Mouse (Mus musculus): ENCODE data around the gene Opcml. TPM values are rescaled to one million over a fixed set of nuclear protein-coding genes. Genes with fewer than 3 reads are reported as not detected.

Gene Opcml
- polyA plus RNA-seq, 1 experiment from 2014 or later = 4.1 TPM

DNA sequence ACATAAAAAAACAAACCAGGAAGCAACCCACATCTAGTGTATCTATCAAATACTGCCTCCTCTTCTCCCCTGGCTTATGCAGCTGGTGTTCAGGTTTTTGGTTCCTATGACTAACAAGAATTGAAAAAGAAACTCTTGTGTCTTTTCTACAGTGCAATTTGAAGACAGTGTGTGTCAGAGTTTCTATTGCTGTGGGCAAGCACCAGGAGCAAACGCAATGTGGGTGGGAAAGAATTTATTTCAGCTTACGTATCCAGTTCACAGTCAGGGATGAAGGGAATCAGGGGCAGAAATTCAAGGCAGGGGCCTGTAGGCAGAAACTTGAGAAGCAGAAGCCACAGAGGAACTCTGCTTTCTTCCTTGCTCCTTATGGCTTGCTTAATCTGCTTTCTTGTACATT, 869.4 kb downstream of the Opcml start:
- Histone ChIP-seq H3K4me1 (no peaks in the 10 kb centered on the region), H3K27ac (no peak overlapping the region), H3K4me3 (replicated peaks) (no peak overlapping the region), H3K4me2 (no peak overlapping the region), H3K9ac (no peak overlapping the region), H3K27me3 (replicated peaks) (no peaks in the 10 kb centered on the region), H3K36me3 (no peaks in the 10 kb centered on the region), H3K9me3 (no peaks in the 10 kb centered on the region)
- no peak for ATAC-seq (ENCODE audit: insufficient read depth, low FRiP score, low read depth)
- WGBS = 66% methylated on average over 2 of the region's 2 CpGs

DNA sequence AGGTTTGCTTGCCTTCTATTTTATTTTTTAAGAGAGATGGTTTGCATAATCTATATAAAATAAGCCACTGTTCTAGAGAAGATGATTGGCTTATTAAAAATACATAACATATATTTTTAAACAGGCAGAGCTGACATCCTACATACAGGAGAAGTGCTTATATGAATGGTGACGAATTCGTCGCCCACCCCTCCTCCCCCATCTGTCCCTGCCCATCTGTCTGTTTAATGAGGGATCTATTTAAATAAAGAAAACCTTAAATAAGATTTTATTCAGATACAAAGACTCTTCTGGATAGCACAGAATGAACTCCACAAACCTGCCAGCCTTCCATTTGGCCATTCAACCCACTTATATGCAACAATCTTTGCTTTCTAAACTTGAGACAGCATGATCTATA, 872.3 kb downstream of the Opcml start:
- Histone ChIP-seq H3K4me3 (replicated peaks) (no peak overlapping the region), H3K36me3 (no peaks in the 10 kb centered on the region), H3K9ac (no peak overlapping the region), H3K4me2 (no peak overlapping the region), H3K9me3 (no peaks in the 10 kb centered on the region), H3K27me3 (replicated peaks) (no peaks in the 10 kb centered on the region), H3K4me1 (no peaks in the 10 kb centered on the region), H3K27ac (no peak overlapping the region)
- no peak for ATAC-seq (ENCODE audit: insufficient read depth, low FRiP score, low read depth)
- WGBS = 88% methylated on average over 3 of the region's 3 CpGs

DNA sequence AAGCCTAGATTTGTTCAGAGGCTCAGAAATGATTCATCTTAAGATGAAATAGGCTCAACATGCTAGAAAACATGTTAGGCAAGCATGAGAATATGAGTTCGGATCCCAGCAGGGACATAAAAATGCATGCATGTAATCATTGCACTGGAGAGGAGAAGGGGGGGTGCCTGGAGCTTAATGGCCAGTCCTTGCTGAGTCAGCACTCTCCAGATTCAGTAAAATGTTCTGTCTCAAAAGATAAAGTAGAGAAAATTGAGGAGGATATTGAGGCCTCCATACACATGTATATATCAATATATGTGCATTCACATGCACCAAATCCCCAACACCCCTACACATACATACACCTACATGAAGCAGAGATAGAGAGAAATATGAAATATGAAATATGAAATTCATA, 889.7 kb downstream of the Opcml start:
- no peaks in the 10 kb centered on the region for H3K36me3 ChIP-seq
- ATAC-seq (ENCODE audit: insufficient read depth, low FRiP score, low read depth) = no peak
- H3K27ac ChIP-seq = no peak overlapping the region
- H3K4me2 ChIP-seq = no peak overlapping the region
- H3K4me1 ChIP-seq = no peaks in the 10 kb centered on the region
- H3K4me3 ChIP-seq (replicated peaks) = no peak overlapping the region
- no peaks in the 10 kb centered on the region for H3K27me3 ChIP-seq (replicated peaks)
- H3K9ac ChIP-seq = no peak overlapping the region
- 86% methylated on average over 1 of the region's 1 CpGs for WGBS
- no peaks in the 10 kb centered on the region for H3K9me3 ChIP-seq

DNA sequence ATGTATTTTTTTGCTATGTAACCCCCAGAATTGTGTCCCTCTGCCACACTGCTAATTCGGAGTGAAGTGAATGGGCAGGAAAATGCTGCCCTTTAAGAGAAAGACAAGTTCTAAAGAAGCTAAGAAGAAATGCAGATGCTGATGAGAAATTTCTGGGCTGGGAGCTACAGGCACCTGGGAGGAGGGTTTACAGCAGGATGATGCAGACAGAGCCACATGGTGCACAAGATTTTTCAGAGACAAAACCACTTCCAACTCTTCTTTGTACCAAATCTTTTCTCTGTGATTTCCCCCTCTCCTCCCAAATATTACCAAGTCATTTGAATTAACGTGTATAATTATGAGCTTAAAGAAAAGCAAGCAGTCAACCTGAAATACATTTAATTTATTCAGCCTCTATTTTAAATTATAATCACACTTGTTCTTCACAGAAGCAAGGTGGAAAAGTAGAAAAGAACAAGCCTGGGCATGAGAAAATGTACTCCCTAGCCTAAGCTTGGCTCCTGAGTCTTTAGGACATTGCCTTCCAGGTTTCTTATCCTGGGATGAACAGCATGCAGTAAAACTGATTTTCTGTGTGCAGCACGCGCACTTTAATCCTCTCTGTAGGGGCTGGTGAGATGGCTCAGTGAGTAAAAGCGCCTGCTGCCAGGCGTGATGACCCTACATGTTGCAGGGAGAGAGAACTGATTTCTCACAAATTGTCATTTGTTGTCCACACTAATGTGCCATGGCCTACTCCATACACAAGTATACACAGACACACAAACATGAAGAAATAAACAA, 890.9 kb downstream of the Opcml start:
- H3K4me1 ChIP-seq = no peaks in the 10 kb centered on the region
- H3K36me3 ChIP-seq = no peaks in the 10 kb centered on the region
- H3K27me3 ChIP-seq (replicated peaks) = no peaks in the 10 kb centered on the region
- no peak overlapping the region for H3K27ac ChIP-seq
- no peaks in the 10 kb centered on the region for H3K9me3 ChIP-seq
- no peak overlapping the region for H3K4me3 ChIP-seq (replicated peaks)
- no peak overlapping the region for H3K4me2 ChIP-seq
- no peak overlapping the region for H3K9ac ChIP-seq
- 76% methylated on average over 6 of the region's 6 CpGs for WGBS
- ATAC-seq (ENCODE audit: insufficient read depth, low FRiP score, low read depth) = no peak

- no peak for ATAC-seq (ENCODE audit: insufficient read depth, low FRiP score, low read depth)
- Histone ChIP-seq H3K4me3 (replicated peaks) (no peak overlapping the region), H3K9me3 (no peaks in the 10 kb centered on the region), H3K4me2 (no peak overlapping the region), H3K36me3 (no peaks in the 10 kb centered on the region), H3K27ac (no peak overlapping the region), H3K4me1 (no peaks in the 10 kb centered on the region), H3K9ac (no peak overlapping the region), H3K27me3 (replicated peaks) (no peaks in the 10 kb centered on the region)
- WGBS = 65% methylated on average over 5 of the region's 5 CpGs
Observed at GRCm38 (mm10) chr9:28683951-28684470, 893.4 kb downstream of the Opcml start.

DNA sequence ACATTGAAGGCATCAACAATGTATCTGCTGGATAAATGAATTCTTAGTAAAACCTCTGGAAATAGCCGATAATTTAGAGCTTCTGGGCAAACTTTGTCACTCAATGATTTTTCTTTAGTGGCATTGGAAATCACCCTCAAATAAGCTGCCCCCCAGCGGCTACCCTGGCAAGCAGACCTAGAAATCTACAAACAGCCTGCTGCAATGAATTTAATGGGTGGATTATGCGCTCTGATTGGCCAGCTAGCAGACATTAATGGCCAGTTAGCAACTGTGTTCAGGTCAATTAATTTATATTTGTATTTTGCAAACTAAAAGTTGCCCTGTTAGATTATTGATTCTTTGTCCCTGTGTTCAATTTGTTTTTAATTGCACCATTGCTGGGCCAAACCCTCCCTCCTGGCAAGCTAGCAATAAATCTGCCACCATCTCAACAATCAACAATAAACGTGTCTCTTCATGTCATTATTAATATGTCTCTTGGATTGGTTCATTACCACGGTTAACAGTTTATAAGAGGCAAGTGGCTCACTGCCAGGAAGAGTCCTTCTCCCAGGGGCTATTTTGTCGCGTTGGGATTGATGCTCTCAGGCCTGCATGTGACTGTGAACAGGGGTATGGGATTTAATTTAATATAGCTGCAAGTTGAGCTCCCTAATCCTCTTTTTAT, 896.5 kb downstream of the Opcml start:
- Histone ChIP-seq H3K36me3 (no peaks in the 10 kb centered on the region), H3K27ac (no peak overlapping the region), H3K4me1 (no peaks in the 10 kb centered on the region), H3K4me2 (no peak overlapping the region), H3K27me3 (replicated peaks) (no peaks in the 10 kb centered on the region), H3K4me3 (replicated peaks) (no peak overlapping the region), H3K9ac (no peak overlapping the region), H3K9me3 (no peaks in the 10 kb centered on the region)
- WGBS = 60% methylated on average over 7 of the region's 7 CpGs
- ATAC-seq (ENCODE audit: insufficient read depth, low FRiP score, low read depth) = no peak

DNA sequence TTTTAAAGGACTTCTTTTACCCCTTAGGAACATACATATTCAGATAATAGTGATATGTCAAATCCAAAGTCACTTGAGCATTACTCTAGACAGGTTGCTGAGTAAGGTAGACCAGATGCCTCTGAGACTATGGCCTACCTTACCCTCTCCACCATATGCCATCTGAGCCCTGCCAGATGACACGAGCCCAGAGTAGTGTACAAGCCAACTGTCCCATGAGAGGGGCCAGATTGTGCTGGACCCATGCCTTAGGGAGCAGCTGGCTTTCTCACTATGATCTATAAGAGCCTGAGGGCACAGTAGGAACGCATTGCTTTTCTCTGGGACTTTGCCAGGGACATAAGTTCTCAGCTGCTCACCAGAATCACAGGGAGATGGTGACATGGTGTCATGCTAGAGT, 899.6 kb downstream of the Opcml start:
- ATAC-seq (ENCODE audit: insufficient read depth, low FRiP score, low read depth) = no peak
- H3K36me3 ChIP-seq = no peaks in the 10 kb centered on the region
- 68% methylated on average over 2 of the region's 2 CpGs for WGBS
- no peaks in the 10 kb centered on the region for H3K4me1 ChIP-seq
- no peak overlapping the region for H3K27ac ChIP-seq
- H3K9ac ChIP-seq = no peak overlapping the region
- no peak overlapping the region for H3K4me3 ChIP-seq (replicated peaks)
- H3K9me3 ChIP-seq = no peaks in the 10 kb centered on the region
- H3K27me3 ChIP-seq (replicated peaks) = no peaks in the 10 kb centered on the region
- no peak overlapping the region for H3K4me2 ChIP-seq

- no peak overlapping the region for H3K4me2 ChIP-seq
- H3K4me3 ChIP-seq (replicated peaks) = no peak overlapping the region
- H3K9me3 ChIP-seq = no peaks in the 10 kb centered on the region
- ATAC-seq (ENCODE audit: insufficient read depth, low FRiP score, low read depth) = no peak
- no peaks in the 10 kb centered on the region for H3K27me3 ChIP-seq (replicated peaks)
- 71% methylated on average over 4 of the region's 4 CpGs for WGBS
- no peaks in the 10 kb centered on the region for H3K4me1 ChIP-seq
- H3K36me3 ChIP-seq = no peaks in the 10 kb centered on the region
- H3K9ac ChIP-seq = no peak overlapping the region
- no peak overlapping the region for H3K27ac ChIP-seq
Observed at GRCm38 (mm10) chr9:28705796-28706195, 915.2 kb downstream of the Opcml start.

DNA sequence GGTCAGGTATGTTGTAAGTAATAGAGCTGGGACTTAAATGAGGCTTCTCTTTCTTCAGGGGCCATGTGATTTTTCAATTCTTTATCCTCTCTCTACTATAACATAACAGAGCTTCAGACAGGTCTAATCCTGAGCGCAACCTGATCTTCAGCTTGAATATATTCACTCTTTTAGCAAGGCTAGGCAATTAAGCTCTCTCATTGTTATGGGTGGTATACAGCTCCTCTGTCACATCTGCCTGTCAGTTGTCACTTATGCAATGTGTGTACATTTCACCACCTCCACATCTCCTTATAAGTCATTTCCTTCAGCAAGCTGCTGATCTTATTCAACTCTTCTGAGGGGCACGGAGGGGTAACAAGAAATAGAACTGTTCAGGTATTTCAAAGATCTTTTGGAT, 924.0 kb downstream of the Opcml start:
- ATAC-seq (ENCODE audit: insufficient read depth, low FRiP score, low read depth) = no peak
- H3K4me3 ChIP-seq (replicated peaks) = no peak overlapping the region
- no peaks in the 10 kb centered on the region for H3K4me1 ChIP-seq
- H3K9me3 ChIP-seq = no peaks in the 10 kb centered on the region
- H3K9ac ChIP-seq = no peak overlapping the region
- H3K27me3 ChIP-seq (replicated peaks) = no peaks in the 10 kb centered on the region
- no peak overlapping the region for H3K27ac ChIP-seq
- 76% methylated on average over 2 of the region's 2 CpGs for WGBS
- no peak overlapping the region for H3K4me2 ChIP-seq
- no peaks in the 10 kb centered on the region for H3K36me3 ChIP-seq

DNA sequence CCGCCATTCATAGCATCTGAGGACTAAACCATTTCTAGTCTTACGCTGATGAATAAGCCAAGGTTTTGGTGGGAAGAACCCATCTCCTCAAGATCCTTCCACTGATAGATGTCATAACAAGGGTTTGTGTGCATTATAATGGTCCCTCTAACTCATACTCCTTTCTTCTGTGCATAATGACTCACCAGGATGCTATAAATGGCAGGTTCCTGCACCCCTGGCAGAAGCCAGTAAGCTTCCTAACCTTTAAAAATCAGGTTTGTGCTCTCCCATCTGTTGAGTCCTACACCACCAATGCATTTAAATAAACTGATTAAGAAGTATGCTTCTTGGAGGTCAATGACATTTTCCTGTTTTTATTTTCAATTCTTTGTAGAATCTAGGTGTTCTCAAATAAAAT, 929.6 kb downstream of the Opcml start:
- Histone ChIP-seq H3K4me2 (no peak overlapping the region), H3K4me1 (no peaks in the 10 kb centered on the region), H3K9me3 (no peaks in the 10 kb centered on the region), H3K27me3 (replicated peaks) (no peaks in the 10 kb centered on the region), H3K9ac (no peak overlapping the region), H3K36me3 (no peaks in the 10 kb centered on the region), H3K27ac (no peak overlapping the region), H3K4me3 (replicated peaks) (no peak overlapping the region)
- WGBS = 86% methylated on average over 2 of the region's 2 CpGs
- no peak for ATAC-seq (ENCODE audit: insufficient read depth, low FRiP score, low read depth)

GRCm38 (mm10) chr9:28731811-28732602, 941.4 kb downstream of the Opcml start:
- Histone ChIP-seq H3K4me1 (no peaks in the 10 kb centered on the region), H3K9ac (no peak overlapping the region), H3K27ac (no peak overlapping the region), H3K4me2 (no peak overlapping the region), H3K27me3 (replicated peaks) (no peaks in the 10 kb centered on the region), H3K36me3 (no peaks in the 10 kb centered on the region), H3K4me3 (replicated peaks) (no peak overlapping the region), H3K9me3 (no peaks in the 10 kb centered on the region)
- WGBS = 69% methylated on average over 10 of the region's 10 CpGs
- no peak for ATAC-seq (ENCODE audit: insufficient read depth, low FRiP score, low read depth)

DNA sequence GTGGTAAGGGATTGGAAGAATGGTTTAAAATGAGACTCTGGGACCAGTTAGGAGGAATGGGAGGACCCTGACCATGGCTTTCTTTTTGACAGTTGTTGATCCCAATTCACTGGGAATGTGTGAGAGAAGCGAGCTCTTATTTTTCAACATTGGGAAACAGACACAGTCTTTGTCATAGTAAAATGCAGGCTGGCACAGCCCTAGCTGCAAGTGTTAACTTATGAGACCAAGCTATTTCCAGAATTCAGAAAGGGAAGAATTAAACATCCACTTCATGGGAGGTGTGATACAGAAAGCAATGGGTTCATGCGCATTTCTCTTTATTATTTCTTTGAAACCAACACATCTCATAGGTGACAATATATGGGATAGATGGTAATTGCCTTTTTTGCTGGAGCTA, 947.4 kb downstream of the Opcml start:
- Histone ChIP-seq H3K9me3 (no peaks in the 10 kb centered on the region), H3K4me3 (replicated peaks) (no peak overlapping the region), H3K4me1 (no peaks in the 10 kb centered on the region), H3K4me2 (no peak overlapping the region), H3K9ac (no peak overlapping the region), H3K36me3 (no peaks in the 10 kb centered on the region), H3K27me3 (replicated peaks) (no peaks in the 10 kb centered on the region), H3K27ac (no peak overlapping the region)
- WGBS = 83% methylated on average over 2 of the region's 2 CpGs
- no peak for ATAC-seq (ENCODE audit: insufficient read depth, low FRiP score, low read depth)

Data from stomach, embryonic 15.5 days (tissue).